Mouse (Mus musculus): Measurements from ENCODE around the gene Lmnb2. TPM values are rescaled to one million over a fixed set of nuclear protein-coding genes. Genes with fewer than 3 reads are reported as not detected.

Lmnb2 gene
- total and polyA plus RNA-seq, 3 experiments: 3.0 to 10.2 (median 4.8) TPM

GRCm38 (mm10) chr10:80954843-80955242 is 36.8 kb upstream of the Lmnb2 start:
- Histone ChIP-seq H3K9me3 (replicated peaks) (no peaks in the 10 kb centered on the region), H3K27me3 (ENCODE audit: insufficient read depth, low read length) (peaks cover 46% of the 10 kb centered on the region), H3K4me1 (ENCODE audit: insufficient read depth, low read depth, low read length) (peaks cover 31% of the 10 kb centered on the region), H3K4me3 (ENCODE audit: low read depth, low read length) (no peak overlapping the region), H3K36me3 (replicated peaks) (no peaks in the 10 kb centered on the region)
- ATAC-seq (ENCODE audit: extremely low read depth, insufficient number of reproducible peaks, low FRiP score, poor library complexity, severe bottlenecking): no peak
- TF ChIP-seq GATA1 (IDR thresholded peaks at IDR 0.05; ENCODE audit: borderline replicate concordance, low read length) (no peak), CTCF (IDR thresholded peaks at IDR 0.05; ENCODE audit: low read depth, low read length) (no peak), TAL1 (conservative IDR thresholded peaks at IDR 0.05; ENCODE audit: low read depth, low read length) (no peak), POLR2AphosphoS5 (IDR thresholded peaks at IDR 0.05; ENCODE audit: insufficient replicate concordance, low read depth, low read length) (no peak), GATA2 (IDR thresholded peaks at IDR 0.05; ENCODE audit: borderline replicate concordance, low read depth, low read length) (no peak)
- DNase-seq (ENCODE audit: low spot score): no peak

DNA sequence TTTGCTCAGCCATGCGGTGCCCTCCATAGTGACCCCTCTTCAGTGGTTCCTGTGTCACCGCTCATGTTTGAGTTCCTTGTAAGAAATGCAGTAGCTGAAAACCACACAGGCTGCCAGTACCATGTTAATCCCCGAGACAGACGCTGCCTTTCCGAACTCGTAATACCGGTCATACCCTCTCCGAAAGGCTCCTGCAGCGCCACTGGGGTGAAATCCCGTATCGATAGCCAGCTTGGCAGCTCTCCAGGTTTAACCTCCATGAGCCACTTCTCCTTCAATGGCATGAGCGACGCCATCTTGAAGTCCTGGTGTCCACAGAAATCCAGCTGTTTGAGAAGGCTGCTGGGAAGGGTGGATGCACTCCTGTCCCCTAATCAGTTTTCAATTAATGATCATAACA is 36.4 kb upstream of the Lmnb2 start:
- Histone ChIP-seq H3K27me3 (ENCODE audit: insufficient read depth, low read length) (peaks cover 45% of the 10 kb centered on the region), H3K36me3 (replicated peaks) (no peaks in the 10 kb centered on the region), H3K4me1 (ENCODE audit: insufficient read depth, low read depth, low read length) (peaks cover 33% of the 10 kb centered on the region), H3K4me3 (ENCODE audit: low read depth, low read length) (no peak overlapping the region), H3K9me3 (replicated peaks) (no peaks in the 10 kb centered on the region)
- ATAC-seq (ENCODE audit: extremely low read depth, insufficient number of reproducible peaks, low FRiP score, poor library complexity, severe bottlenecking): no peak
- DNase-seq (ENCODE audit: low spot score): no peak
- TF ChIP-seq GATA2 (IDR thresholded peaks at IDR 0.05; ENCODE audit: borderline replicate concordance, low read depth, low read length) (no peak), GATA1 (IDR thresholded peaks at IDR 0.05; ENCODE audit: borderline replicate concordance, low read length) (no peak), CTCF (IDR thresholded peaks at IDR 0.05; ENCODE audit: low read depth, low read length) (no peak), TAL1 (conservative IDR thresholded peaks at IDR 0.05; ENCODE audit: low read depth, low read length) (no peak), POLR2AphosphoS5 (IDR thresholded peaks at IDR 0.05; ENCODE audit: insufficient replicate concordance, low read depth, low read length) (no peak)

DNA sequence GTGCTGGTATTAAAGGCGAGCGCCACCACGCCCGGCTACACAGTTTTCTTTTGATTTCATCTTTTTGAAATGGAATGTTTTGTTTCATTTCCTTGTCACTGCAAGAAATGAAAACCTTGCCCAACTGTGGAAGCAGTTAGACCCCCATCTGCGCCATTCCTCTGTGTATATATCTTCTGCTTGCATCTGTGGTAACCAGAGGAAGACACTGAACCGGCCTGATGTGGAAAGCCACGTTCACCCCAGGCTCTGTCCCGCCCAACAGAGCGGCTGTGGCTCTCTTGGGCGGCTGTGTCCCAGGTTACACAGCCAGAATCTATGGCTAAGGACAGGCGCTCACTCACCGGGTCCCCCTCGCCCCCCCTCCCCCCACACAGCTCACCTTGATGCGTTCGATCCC is 34.4 kb upstream of the Lmnb2 start:
- ATAC-seq (ENCODE audit: extremely low read depth, insufficient number of reproducible peaks, low FRiP score, poor library complexity, severe bottlenecking): no peak
- H3K4me3 ChIP-seq (ENCODE audit: low read depth, low read length): no peak overlapping the region
- no peaks in the 10 kb centered on the region for H3K36me3 ChIP-seq (replicated peaks)
- H3K4me1 ChIP-seq (ENCODE audit: insufficient read depth, low read depth, low read length): peaks cover 48% of the 10 kb centered on the region
- no peak for TF ChIP-seq GATA1 (IDR thresholded peaks at IDR 0.05; ENCODE audit: borderline replicate concordance, low read length)
- no peak for TF ChIP-seq POLR2AphosphoS5 (IDR thresholded peaks at IDR 0.05; ENCODE audit: insufficient replicate concordance, low read depth, low read length)
- TF ChIP-seq CTCF (IDR thresholded peaks at IDR 0.05; ENCODE audit: low read depth, low read length): no peak
- TF ChIP-seq GATA2 (IDR thresholded peaks at IDR 0.05; ENCODE audit: borderline replicate concordance, low read depth, low read length): no peak
- no peak for TF ChIP-seq TAL1 (conservative IDR thresholded peaks at IDR 0.05; ENCODE audit: low read depth, low read length)
- no peaks in the 10 kb centered on the region for H3K9me3 ChIP-seq (replicated peaks)
- DNase-seq (ENCODE audit: low spot score): no peak
- peaks cover 35% of the 10 kb centered on the region for H3K27me3 ChIP-seq (ENCODE audit: insufficient read depth, low read length)

DNA sequence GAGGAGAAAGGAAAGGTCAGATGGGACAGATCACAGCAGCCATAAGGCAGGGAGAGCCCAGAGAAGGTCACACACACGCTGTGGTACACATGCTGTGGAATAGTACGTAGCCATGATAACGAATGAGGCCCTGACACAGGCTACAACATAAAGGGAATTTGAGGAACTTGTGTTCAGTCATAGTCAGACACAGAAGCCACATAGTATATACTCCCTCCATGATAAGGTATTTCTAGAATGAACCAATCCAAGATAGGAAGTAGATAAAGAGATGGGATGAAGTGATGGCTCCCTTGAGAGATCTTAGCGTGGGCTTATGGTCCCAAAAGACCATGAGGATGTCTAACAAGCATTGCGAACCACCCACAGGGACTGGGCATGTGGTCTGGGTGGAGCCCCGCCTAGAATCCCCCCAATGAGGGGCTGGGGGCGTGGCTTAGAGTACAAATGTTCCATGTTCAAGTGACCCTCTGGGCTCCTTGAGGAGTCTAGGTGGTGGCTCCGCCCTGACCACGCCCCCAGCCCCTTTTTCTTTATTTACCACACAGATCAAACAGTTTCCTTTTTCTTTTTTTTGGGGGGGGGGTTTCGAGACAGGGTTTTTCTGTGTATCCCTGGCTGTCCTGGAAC is 33.8 kb upstream of the Lmnb2 start:
- TF ChIP-seq CTCF (IDR thresholded peaks at IDR 0.05; ENCODE audit: low read depth, low read length) (no peak), GATA1 (IDR thresholded peaks at IDR 0.05; ENCODE audit: borderline replicate concordance, low read length) (no peak), GATA2 (IDR thresholded peaks at IDR 0.05; ENCODE audit: borderline replicate concordance, low read depth, low read length) (no peak), POLR2AphosphoS5 (IDR thresholded peaks at IDR 0.05; ENCODE audit: insufficient replicate concordance, low read depth, low read length) (no peak), TAL1 (conservative IDR thresholded peaks at IDR 0.05; ENCODE audit: low read depth, low read length) (no peak)
- H3K4me1 ChIP-seq (ENCODE audit: insufficient read depth, low read depth, low read length): peaks cover 50% of the 10 kb centered on the region
- no peak for ATAC-seq (ENCODE audit: extremely low read depth, insufficient number of reproducible peaks, low FRiP score, poor library complexity, severe bottlenecking)
- DNase-seq (ENCODE audit: low spot score): no peak
- no peaks in the 10 kb centered on the region for H3K9me3 ChIP-seq (replicated peaks)
- no peaks in the 10 kb centered on the region for H3K36me3 ChIP-seq (replicated peaks)
- H3K4me3 ChIP-seq (ENCODE audit: low read depth, low read length): no peak overlapping the region
- peaks cover 37% of the 10 kb centered on the region for H3K27me3 ChIP-seq (ENCODE audit: insufficient read depth, low read length)

- TF ChIP-seq POLR2AphosphoS5 (IDR thresholded peaks at IDR 0.05; ENCODE audit: insufficient replicate concordance, low read depth, low read length) (no peak), GATA2 (IDR thresholded peaks at IDR 0.05; ENCODE audit: borderline replicate concordance, low read depth, low read length) (no peak), GATA1 (IDR thresholded peaks at IDR 0.05; ENCODE audit: borderline replicate concordance, low read length) (no peak), CTCF (IDR thresholded peaks at IDR 0.05; ENCODE audit: low read depth, low read length) (no peak), TAL1 (conservative IDR thresholded peaks at IDR 0.05; ENCODE audit: low read depth, low read length) (no peak)
- Histone ChIP-seq H3K36me3 (replicated peaks) (no peaks in the 10 kb centered on the region), H3K4me1 (ENCODE audit: insufficient read depth, low read depth, low read length) (peaks cover 39% of the 10 kb centered on the region), H3K4me3 (ENCODE audit: low read depth, low read length) (no peak overlapping the region), H3K9me3 (replicated peaks) (no peaks in the 10 kb centered on the region), H3K27me3 (ENCODE audit: insufficient read depth, low read length) (peaks cover 48% of the 10 kb centered on the region)
- no peak for ATAC-seq (ENCODE audit: extremely low read depth, insufficient number of reproducible peaks, low FRiP score, poor library complexity, severe bottlenecking)
- DNase-seq (ENCODE audit: low spot score): no peak
Measured at GRCm38 (mm10) chr10:80950314-80950713, 32.3 kb upstream of the Lmnb2 start.

GRCm38 (mm10) chr10:80949081-80949480 is 31.0 kb upstream of the Lmnb2 start:
- Histone ChIP-seq H3K9me3 (replicated peaks) (no peaks in the 10 kb centered on the region), H3K4me1 (ENCODE audit: insufficient read depth, low read depth, low read length) (peaks cover 38% of the 10 kb centered on the region), H3K36me3 (replicated peaks) (no peaks in the 10 kb centered on the region), H3K27me3 (ENCODE audit: insufficient read depth, low read length) (peaks cover 42% of the 10 kb centered on the region), H3K4me3 (ENCODE audit: low read depth, low read length) (no peak overlapping the region)
- no peak for DNase-seq (ENCODE audit: low spot score)
- no peak for ATAC-seq (ENCODE audit: extremely low read depth, insufficient number of reproducible peaks, low FRiP score, poor library complexity, severe bottlenecking)
- TF ChIP-seq TAL1 (conservative IDR thresholded peaks at IDR 0.05; ENCODE audit: low read depth, low read length) (no peak), GATA2 (IDR thresholded peaks at IDR 0.05; ENCODE audit: borderline replicate concordance, low read depth, low read length) (no peak), POLR2AphosphoS5 (IDR thresholded peaks at IDR 0.05; ENCODE audit: insufficient replicate concordance, low read depth, low read length) (no peak), CTCF (IDR thresholded peaks at IDR 0.05; ENCODE audit: low read depth, low read length) (no peak), GATA1 (IDR thresholded peaks at IDR 0.05; ENCODE audit: borderline replicate concordance, low read length) (no peak)

All from G1E (cell line).